Mouse (Mus musculus) testis, adult 2 months (tissue): Measurements from ENCODE around the gene Stx2. TPM values are rescaled to one million over a fixed set of nuclear protein-coding genes. Genes with fewer than 3 reads are reported as not detected.
A peak's percentile ranks its signal among the peaks of the same experiment; 100 is the strongest.

Experiments
- H3K27ac ChIP-seq: fragments of 200-500 bp; 2 replicates; pipeline ENCODE4 v1.5.1; 2012; ENCODE audit warnings: low read depth, low read length; ENCODE audit not compliant: control insufficient read depth, insufficient read depth
- H3K27me3 ChIP-seq: fragments of 200-500 bp; 2 replicates; pipeline ENCODE4 v1.6.1; 2012; ENCODE audit warnings: mild to moderate bottlenecking, low read length, moderate library complexity; ENCODE audit not compliant: control insufficient read depth, insufficient read depth
- H3K36me3 ChIP-seq: fragments of 200-500 bp; 2 replicates; pipeline ENCODE4 v1.6.1; 2012; ENCODE audit warnings: mild to moderate bottlenecking, low read length; ENCODE audit not compliant: control insufficient read depth, insufficient read depth
- H3K4me1 ChIP-seq: fragments of 200-500 bp; 2 replicates; pipeline ENCODE4 v1.6.1; 2012; ENCODE audit warnings: low read length; ENCODE audit not compliant: control insufficient read depth, insufficient read depth
- H3K4me3 ChIP-seq: fragments of 200-500 bp; 2 replicates; pipeline ENCODE4 v1.5.1; 2012; ENCODE audit warnings: low read depth, mild to moderate bottlenecking, low read length, moderate library complexity, mixed read lengths; ENCODE audit not compliant: control insufficient read depth
- CTCF ChIP-seq: fragments of 200-500 bp; IDR thresholded peaks from 2 replicates; pipeline ENCODE4 v1.5.1; 2012; ENCODE audit warnings: low read depth, mild to moderate bottlenecking, inconsistent platforms, low read length, moderate library complexity; ENCODE audit not compliant: control insufficient read depth, insufficient read depth, insufficient replicate concordance
- POLR2A ChIP-seq: fragments of 200-500 bp; IDR thresholded peaks from 2 replicates; pipeline ENCODE4 v1.6.1; 2012; ENCODE audit warnings: low read depth, mild to moderate bottlenecking, inconsistent platforms, low read length, moderate library complexity; ENCODE audit not compliant: control insufficient read depth
- polyA plus RNA-seq: library from polyadenylated mRNA; depleted of rRNA; stranded (reverse); fragments of >200 nt; gene quantifications from 2 replicates; pipeline ENCODE4 v1.2.3, GENCODE M21; 2012

The Stx2 gene
- polyA plus RNA-seq, 1 experiment, result 52.4 TPM

DNA sequence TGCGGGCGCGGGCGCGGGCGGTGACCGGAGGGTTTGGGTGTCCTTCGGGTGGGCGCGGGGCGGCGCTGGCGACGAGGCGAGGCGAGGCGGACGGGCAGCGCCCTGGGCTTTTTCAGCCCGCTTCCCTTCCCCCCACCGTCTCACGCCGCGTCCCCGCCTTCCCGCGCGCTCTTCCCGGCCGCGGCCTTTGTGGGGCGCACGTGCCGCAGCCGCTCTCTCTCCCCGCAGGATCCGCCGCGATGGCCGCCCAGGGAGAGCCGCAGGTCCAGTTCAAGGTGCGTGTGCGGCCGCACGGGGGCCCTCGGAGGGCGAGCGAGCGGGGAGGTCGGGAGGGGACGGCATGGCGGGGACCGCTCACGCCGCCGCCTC lies 11.9 kb upstream of the Stx2 start:
- no peaks in the 10 kb centered on the region for H3K27me3 ChIP-seq
- H3K36me3 ChIP-seq, result no peaks in the 10 kb centered on the region; the same call in 1 of the 2 replicates
- H3K4me1 ChIP-seq, result peaks cover 5% of the 10 kb centered on the region
- peak overlapping the region; percentile 95 for H3K27ac ChIP-seq
- TF ChIP-seq CTCF, result no peak
- no peak for TF ChIP-seq POLR2A
- H3K4me3 ChIP-seq, result peak overlapping the region; percentile 89

DNA sequence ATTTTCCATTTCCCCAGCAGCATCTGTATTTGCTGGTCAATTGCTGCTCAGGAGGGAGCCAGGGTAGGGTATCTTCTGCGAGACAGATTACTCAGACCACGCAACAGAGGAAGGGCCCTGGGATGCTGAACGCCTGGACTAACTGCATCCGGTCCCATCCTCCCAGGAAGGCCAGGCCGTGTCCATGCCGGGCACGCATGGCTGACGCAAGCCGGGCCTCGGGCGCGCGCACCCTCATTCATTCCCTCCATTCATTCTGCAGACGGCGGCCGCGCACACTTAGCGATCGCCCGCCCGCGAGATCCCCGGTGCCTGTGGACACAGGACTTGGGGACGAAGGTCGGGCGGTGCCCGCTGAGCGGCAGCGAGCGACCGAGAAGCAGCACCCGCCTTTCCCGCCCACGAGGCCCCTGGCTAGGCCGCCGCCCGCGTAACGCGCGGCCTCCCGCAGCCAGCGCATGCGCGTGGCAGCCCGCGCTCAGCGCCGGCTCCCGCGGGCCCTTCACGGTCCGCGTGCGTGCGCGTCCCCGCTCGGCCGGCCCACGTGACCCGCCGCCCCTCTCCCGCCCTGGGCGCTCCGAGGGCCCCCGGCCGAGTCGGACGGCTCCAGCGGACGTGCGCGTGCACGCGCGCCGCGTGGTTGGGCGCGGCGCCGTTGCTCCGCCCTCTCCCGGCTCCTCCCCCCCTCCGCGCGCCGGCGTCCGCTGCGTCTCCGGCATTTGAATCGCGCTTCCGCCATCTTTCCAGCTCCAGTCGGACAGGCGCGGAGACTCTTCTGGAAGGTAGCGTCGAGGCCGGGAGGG lies 11.3 kb upstream of the Stx2 start, which contains the start of gene Ran:
TSS of gene Ran (plus strand) at position 573 of the 803 bp plus-strand sequence.
- peak within 1 kb of the TSS; percentile 95 for H3K27ac ChIP-seq
- TF ChIP-seq POLR2A, result peak; percentile 71
- no peak for TF ChIP-seq CTCF
- H3K4me1 ChIP-seq, result peaks cover 5% of the 10 kb centered on the region
- H3K36me3 ChIP-seq, result no peaks in the 10 kb centered on the region; the same call in 1 of the 2 replicates
- no peaks in the 10 kb centered on the region for H3K27me3 ChIP-seq
- peak within 1 kb of the TSS; percentile 89 for H3K4me3 ChIP-seq

DNA sequence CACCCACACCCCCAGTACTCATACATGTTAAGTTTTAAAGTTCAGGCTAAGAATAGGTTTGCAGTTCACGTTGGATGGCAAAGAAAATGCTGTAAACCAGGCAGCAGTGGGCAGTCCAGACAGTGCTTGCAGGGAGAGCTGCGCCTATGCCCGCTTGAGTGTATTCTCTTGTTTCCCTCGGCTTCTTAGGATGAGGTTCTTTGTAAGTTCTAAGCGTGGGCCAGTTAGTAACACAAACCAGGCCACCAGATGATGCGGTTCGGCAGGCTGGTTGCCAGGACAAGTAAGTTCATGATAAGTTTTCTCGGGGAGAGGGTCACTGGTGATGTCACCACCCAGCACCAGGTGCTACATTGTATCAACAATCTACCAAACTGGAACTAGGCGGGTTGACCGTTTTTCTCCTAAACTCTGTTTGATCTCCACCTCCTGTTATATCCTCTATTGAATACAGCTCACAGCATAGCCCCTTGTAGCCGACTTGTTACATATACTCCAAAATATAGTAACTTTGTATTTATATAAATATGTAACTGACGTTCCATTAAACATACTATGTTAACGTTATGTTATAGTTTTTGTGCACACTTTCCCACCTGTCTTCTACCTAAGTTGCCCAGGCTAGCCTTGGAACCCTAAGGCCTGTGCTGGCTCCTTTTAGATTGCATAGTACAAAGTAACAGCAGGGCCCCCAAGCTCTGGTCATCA lies 10.6 kb upstream of the Stx2 start:
- H3K4me3 ChIP-seq, result peak overlapping the region; percentile 89
- no peaks in the 10 kb centered on the region; the same call in 1 of the 2 replicates for H3K36me3 ChIP-seq
- H3K4me1 ChIP-seq, result peaks cover 5% of the 10 kb centered on the region
- TF ChIP-seq CTCF (no peak), POLR2A (no peak)
- no peaks in the 10 kb centered on the region for H3K27me3 ChIP-seq
- peak overlapping the region; percentile 92 for H3K27ac ChIP-seq

DNA sequence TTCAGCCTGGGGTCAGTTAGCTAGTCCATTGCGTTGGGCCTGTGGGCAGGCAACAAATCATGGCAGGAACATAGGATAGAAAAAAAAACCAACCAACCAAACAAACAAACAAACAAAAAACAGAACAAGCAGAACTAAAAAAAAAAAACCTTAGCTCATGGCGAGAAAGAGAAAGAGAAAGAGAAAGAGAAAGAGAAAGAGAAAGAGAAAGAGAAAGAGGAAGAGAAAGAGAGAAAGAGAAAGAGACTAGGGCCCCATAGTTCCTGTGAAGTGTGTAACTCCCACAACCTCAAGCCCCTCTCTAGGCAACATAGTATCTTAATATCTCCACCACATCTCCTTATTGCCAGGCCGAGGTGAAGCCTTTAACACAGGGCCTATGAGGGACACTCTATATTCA lies 8.0 kb upstream of the Stx2 start:
- no peaks in the 10 kb centered on the region for H3K27me3 ChIP-seq
- no peaks in the 10 kb centered on the region; the same call in 1 of the 2 replicates for H3K36me3 ChIP-seq
- TF ChIP-seq CTCF (no peak), POLR2A (no peak)
- no peak overlapping the region for H3K27ac ChIP-seq
- peaks cover 5% of the 10 kb centered on the region for H3K4me1 ChIP-seq
- no peak overlapping the region for H3K4me3 ChIP-seq

DNA sequence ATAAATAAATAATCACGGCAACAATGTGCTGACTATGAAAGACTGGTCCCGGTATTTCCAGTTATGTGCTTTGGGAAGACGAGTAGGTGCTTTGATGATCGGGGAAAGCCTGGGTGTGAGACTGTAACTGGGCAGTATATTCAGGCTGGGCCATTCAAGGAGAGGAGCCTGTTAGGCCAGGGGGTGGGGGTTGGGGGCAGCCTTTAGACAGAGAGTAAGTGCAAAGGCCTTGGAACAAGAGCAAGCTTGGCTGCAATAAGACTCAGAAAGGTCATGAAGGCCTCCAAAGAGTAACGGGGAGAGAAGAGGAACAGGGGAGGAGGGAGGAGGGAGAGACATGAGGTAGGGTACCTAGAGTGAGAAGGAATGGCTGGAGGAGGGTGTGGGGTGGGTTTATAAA lies 7.2 kb upstream of the Stx2 start:
- no peak for TF ChIP-seq CTCF
- TF ChIP-seq POLR2A, result no peak
- Histone ChIP-seq H3K4me1 (peaks cover 5% of the 10 kb centered on the region), H3K4me3 (no peak overlapping the region), H3K27ac (no peak overlapping the region), H3K36me3 (no peaks in the 10 kb centered on the region), H3K27me3 (no peaks in the 10 kb centered on the region)

DNA sequence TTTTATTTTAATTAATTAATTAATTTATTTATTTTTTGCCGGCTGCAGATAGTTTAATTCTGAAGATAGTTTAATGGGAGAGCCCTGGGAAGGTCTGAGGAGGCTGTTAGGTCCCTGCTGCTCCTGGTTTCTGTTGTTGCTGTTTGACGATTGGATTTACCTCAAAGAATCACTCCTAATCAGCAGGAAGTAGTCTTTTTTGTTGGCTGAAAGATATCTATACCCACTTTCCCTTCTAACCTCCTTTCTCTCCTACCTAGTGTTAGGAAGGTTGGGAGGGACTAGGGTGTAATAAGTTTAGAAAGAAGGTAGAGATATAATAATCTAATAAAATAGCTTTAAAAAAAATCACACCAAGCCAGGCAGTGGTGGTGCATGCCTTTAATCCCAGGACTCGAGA lies 6.6 kb upstream of the Stx2 start:
- Histone ChIP-seq H3K27me3 (no peaks in the 10 kb centered on the region), H3K4me1 (peaks cover 5% of the 10 kb centered on the region), H3K36me3 (no peaks in the 10 kb centered on the region), H3K4me3 (no peak overlapping the region), H3K27ac (no peak overlapping the region)
- TF ChIP-seq CTCF (no peak), POLR2A (no peak)

DNA sequence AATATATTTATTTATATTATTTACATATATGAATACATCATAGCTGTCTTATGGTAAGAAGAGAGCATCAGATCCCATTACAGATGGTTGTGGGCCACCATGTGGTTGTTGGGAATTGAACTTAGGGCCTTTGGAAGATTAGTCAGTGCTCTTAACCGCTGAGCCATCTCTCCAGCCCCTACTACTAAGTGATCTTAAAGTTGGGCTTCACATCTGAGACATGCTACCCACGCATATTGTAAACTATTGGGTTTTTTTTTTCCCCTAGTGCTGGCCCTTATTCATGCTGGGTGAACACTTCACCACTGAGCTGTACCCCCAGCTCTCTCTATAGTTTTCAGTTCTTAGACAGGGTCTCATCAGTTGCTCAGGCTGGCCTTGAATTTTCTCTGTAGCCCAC lies 2.6 kb upstream of the Stx2 start:
- Histone ChIP-seq H3K4me3 (no peak overlapping the region), H3K36me3 (no peaks in the 10 kb centered on the region)
- no peak for TF ChIP-seq CTCF
- TF ChIP-seq POLR2A, result no peak

DNA sequence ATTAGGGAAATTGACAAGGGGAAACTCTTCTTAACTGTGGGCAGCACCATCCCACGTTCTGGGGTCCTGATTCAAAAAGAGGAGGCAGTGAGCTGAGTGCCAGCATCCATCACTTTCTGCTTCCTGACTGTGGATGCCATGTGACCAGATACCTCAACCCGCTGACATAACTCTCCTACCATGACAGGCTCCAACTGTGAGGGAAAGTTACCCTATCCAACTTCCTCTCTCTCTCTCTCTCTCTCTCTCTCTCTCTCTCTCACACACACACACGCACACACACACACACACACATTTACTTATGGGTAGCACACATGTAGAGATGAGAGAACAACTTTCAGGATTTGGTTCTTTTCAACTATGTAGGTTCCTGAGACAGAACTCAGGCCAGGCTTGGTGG lies 1.2 kb upstream of the Stx2 start:
- no peak overlapping the region for H3K4me3 ChIP-seq
- no peaks in the 10 kb centered on the region for H3K27me3 ChIP-seq
- TF ChIP-seq CTCF, result no peak
- no peak for TF ChIP-seq POLR2A
- H3K4me1 ChIP-seq, result peaks cover 17% of the 10 kb centered on the region
- H3K27ac ChIP-seq, result no peak overlapping the region
- no peaks in the 10 kb centered on the region for H3K36me3 ChIP-seq

More for the DNA sequence above, 2.6 kb upstream of the Stx2 start:
- H3K27me3 ChIP-seq, result no peaks in the 10 kb centered on the region
- H3K27ac ChIP-seq, result no peak overlapping the region
- peaks cover 17% of the 10 kb centered on the region for H3K4me1 ChIP-seq
